Mouse (Mus musculus) stomach, embryonic 15.5 days (tissue): ENCODE data around the gene Aff3. TPM values are rescaled to one million over a fixed set of nuclear protein-coding genes. Genes with fewer than 3 reads are reported as not detected.

ENCODE experiments used
- ATAC-seq: fragments of 200-750 bp; cut with Nextera tagmentation; 2 replicates; pipeline ENCODE4 v1.8.0; 2017; ENCODE audit warnings: low read depth, moderate number of reproducible peaks, moderate TSS enrichment; ENCODE audit not compliant: insufficient read depth, low FRiP score
- H3K27ac ChIP-seq: fragments of 300-500 bp; sonication (generic); 2 replicates; pipeline ENCODE4 v1.5.1; 2015; ENCODE audit warnings: mild to moderate bottlenecking, inconsistent platforms
- H3K27me3 ChIP-seq: fragments of 300-500 bp; sonication (generic); replicated peaks from 2 replicates; pipeline ENCODE4 v1.6.1; 2015; ENCODE audit warnings: inconsistent platforms
- H3K36me3 ChIP-seq: fragments of 300-500 bp; sonication (generic); 2 replicates; pipeline ENCODE4 v1.6.1; 2015; ENCODE audit warnings: inconsistent platforms
- H3K4me1 ChIP-seq: fragments of 300-500 bp; sonication (generic); 2 replicates; pipeline ENCODE4 v1.6.1; 2015; ENCODE audit warnings: inconsistent platforms
- H3K4me2 ChIP-seq: fragments of 300-500 bp; sonication (generic); 2 replicates; pipeline ENCODE4 v1.6.1; 2015; ENCODE audit warnings: mild to moderate bottlenecking, inconsistent platforms
- H3K4me3 ChIP-seq: fragments of 300-500 bp; sonication (generic); replicated peaks from 2 replicates; pipeline ENCODE4 v1.5.1; 2015; ENCODE audit warnings: inconsistent platforms
- H3K9ac ChIP-seq: fragments of 300-500 bp; sonication (generic); 2 replicates; pipeline ENCODE4 v1.6.1; 2015; ENCODE audit warnings: inconsistent platforms
- H3K9me3 ChIP-seq: fragments of 300-500 bp; sonication (generic); 2 replicates; pipeline ENCODE4 v1.6.1; 2016; ENCODE audit warnings: inconsistent platforms
- WGBS: fragments of 180-500 bp; shearing (Covaris S2); methylation state at CpG from one replicate; pipeline ENCODE4 v1.1.7; 2015; 5-methylcytosine and 5-hydroxymethylcytosine counted together
- polyA plus RNA-seq: library from polyadenylated mRNA; unstranded; fragments of >200 nt; fragmentation: Nextera tagmentation; extraction: Ambion mirVana; gene quantifications from 2 replicates; pipeline ENCODE4 v1.2.1, GENCODE M21; 2015

The Aff3 gene
- polyA plus RNA-seq, 1 experiment from 2014 or later: 9.9 TPM

DNA sequence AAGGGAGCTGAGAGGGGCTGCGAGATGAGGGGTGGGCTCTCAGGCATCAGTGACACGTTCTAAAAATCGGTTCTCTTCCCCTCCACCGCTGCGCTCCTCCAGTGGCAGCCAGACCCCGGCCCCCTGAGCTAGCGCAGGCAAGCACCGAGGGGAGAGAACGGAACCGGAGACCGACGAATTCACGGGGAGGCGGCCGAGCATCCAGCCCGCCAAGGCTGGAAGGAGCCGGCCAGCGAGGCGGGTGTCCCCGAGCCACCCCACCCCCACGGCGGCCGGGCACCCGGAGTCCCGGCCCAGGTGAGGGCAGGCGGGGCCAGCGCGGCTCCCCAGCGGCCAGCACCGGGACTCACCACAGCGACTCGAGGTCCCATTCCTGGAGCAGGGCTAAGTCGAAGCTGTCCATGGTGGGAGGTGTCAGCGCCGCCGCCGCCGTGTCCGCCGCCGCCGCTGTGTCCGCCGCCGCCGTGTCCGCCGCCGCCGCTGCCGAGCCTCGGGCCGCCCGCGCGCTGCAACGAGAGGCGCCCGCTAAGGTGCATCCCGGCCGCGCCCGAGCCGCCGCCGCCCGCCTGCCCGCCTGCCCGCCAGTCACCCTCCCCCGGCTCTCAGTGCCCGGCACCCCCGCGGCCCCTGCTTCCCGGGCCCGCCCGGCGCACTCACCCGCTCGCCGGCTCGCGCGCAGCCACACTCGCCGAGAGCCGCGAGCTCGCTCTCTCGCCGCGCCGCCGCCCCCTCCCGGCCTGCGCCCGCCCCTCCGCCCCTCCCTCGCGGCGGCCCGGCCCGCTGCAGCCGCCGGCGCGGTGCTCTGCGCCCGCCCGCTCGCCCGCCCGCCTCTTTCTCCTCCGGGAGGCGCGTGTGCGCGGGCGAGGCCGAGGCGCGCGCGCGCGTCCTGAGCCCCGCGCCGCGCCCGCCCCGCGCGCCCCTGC, 37.8 kb downstream of the Aff3 start:
- H3K4me1 ChIP-seq: peaks cover 8% of the 10 kb centered on the region; the same call in 1 of the 2 replicates
- H3K36me3 ChIP-seq: no peaks in the 10 kb centered on the region
- no peaks in the 10 kb centered on the region for H3K9me3 ChIP-seq
- H3K9ac ChIP-seq: peak overlapping the region; percentile 55
- peak overlapping the region; percentile 75 for H3K4me2 ChIP-seq
- peak; percentile 81 for ATAC-seq
- peak overlapping the region; percentile 86 for H3K27ac ChIP-seq
- peak overlapping the region; percentile 75 for H3K4me3 ChIP-seq
- peaks cover 16% of the 10 kb centered on the region; the same call in 1 of the 2 replicates for H3K27me3 ChIP-seq
- under 1% methylated on average over 71 of the region's 133 CpGs for WGBS

DNA sequence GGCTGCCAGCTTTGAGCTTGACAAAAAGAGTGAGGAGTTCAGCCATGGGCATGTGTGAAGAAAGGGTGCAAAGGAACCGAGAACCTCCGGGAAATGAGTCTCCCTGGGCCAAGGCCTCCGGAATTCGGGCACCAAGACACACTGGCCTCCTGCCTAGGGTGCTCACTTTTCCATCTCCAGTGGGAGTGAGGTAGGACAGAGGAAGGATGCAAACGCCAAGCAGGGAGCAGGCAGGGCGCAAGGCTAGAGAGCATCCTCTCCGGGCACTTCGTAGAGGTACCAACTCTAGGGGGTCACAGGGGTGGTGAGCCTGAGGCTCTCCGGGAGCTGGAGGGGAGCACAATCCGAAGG, 38.4 kb downstream of the Aff3 start:
- peaks cover 8% of the 10 kb centered on the region; the same call in 1 of the 2 replicates for H3K4me1 ChIP-seq
- no peaks in the 10 kb centered on the region for H3K36me3 ChIP-seq
- peak overlapping the region; percentile 86; the same call in 1 of the 2 replicates for H3K27ac ChIP-seq
- peak overlapping the region; percentile 55 for H3K9ac ChIP-seq
- 4% methylated on average over 10 of the region's 10 CpGs for WGBS
- no peaks in the 10 kb centered on the region for H3K9me3 ChIP-seq
- no peak for ATAC-seq
- peak overlapping the region; percentile 75 for H3K4me2 ChIP-seq
- peaks cover 16% of the 10 kb centered on the region; the same call in 1 of the 2 replicates for H3K27me3 ChIP-seq
- H3K4me3 ChIP-seq: peak overlapping the region; percentile 75

GRCm38 (mm10) chr1:38621840-38622239, 42.9 kb downstream of the Aff3 start:
- Histone ChIP-seq H3K4me1 (0 out of 2 replicates have a peak, but pooled peaks cover 2% of the 10 kb centered on the region), H3K27ac (no peak overlapping the region), H3K27me3 (peaks cover 10% of the 10 kb centered on the region; the same call in 1 of the 2 replicates), H3K4me2 (no peak overlapping the region), H3K36me3 (no peaks in the 10 kb centered on the region), H3K9ac (no peak overlapping the region), H3K9me3 (no peaks in the 10 kb centered on the region), H3K4me3 (no peak overlapping the region)
- ATAC-seq: no peak
- WGBS: 70% methylated on average over 4 of the region's 4 CpGs

GRCm38 (mm10) chr1:38620401-38620800, 44.4 kb downstream of the Aff3 start:
- Histone ChIP-seq H3K9me3 (no peaks in the 10 kb centered on the region), H3K4me3 (no peak overlapping the region), H3K27ac (no peak overlapping the region), H3K4me2 (no peak overlapping the region), H3K27me3 (no peaks in the 10 kb centered on the region), H3K9ac (no peak overlapping the region), H3K36me3 (no peaks in the 10 kb centered on the region), H3K4me1 (no peaks in the 10 kb centered on the region)
- 84% methylated on average over 6 of the region's 6 CpGs for WGBS
- no peak for ATAC-seq

GRCm38 (mm10) chr1:38606741-38607140, 58.0 kb downstream of the Aff3 start:
- Histone ChIP-seq H3K27me3 (no peaks in the 10 kb centered on the region), H3K4me1 (no peaks in the 10 kb centered on the region), H3K36me3 (no peaks in the 10 kb centered on the region), H3K9me3 (no peaks in the 10 kb centered on the region), H3K4me2 (no peak overlapping the region), H3K27ac (no peak overlapping the region), H3K9ac (no peak overlapping the region), H3K4me3 (no peak overlapping the region)
- ATAC-seq: no peak
- WGBS: 54% methylated on average over 4 of the region's 4 CpGs

DNA sequence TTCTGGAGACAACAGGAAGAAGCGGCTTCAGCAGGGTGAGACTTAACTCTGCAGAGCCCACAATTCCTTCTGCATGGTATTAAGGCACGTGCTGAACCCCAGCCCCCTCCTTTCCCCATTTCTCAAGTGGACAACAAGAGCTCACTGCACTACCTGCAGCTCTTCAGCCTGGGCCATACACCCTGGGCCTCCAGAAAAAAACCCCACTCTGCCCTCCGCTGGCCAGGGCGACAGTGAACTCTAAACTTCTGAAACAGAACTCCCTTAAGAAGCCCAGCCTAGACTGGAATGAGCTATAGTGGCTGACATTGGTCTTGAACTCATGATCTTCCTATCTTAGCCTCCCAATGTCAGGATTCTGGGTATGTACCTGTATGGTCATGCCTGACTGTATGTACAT, 59.3 kb downstream of the Aff3 start:
- WGBS: 81% methylated on average over 4 of the region's 4 CpGs

DNA sequence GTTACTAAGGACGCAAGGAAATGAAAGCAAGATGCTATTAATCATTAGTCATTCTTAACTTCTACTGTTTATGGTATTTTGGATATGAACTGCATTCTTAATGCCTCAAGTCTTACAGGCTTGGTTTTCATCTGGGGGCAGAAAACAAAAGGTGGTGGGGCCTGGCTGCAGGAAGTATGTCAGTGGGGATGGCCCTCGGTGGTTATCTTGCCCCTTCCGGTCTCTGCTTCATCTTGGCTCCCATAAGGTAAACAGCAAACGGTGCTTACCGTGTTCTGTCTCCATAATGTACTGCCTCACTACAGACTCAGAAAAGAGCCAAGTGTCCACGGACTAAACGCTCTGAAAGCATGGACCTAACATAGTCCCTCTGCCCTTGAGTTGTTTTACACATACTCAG, 60.1 kb downstream of the Aff3 start:
- Histone ChIP-seq H3K27ac (no peak overlapping the region), H3K9me3 (no peaks in the 10 kb centered on the region), H3K27me3 (no peaks in the 10 kb centered on the region), H3K9ac (no peak overlapping the region), H3K36me3 (no peaks in the 10 kb centered on the region), H3K4me1 (no peaks in the 10 kb centered on the region), H3K4me2 (no peak overlapping the region), H3K4me3 (no peak overlapping the region)
- no peak for ATAC-seq
- 59% methylated on average over 7 of the region's 7 CpGs for WGBS

More for the DNA sequence above, 59.3 kb downstream of the Aff3 start:
- no peak overlapping the region for H3K4me2 ChIP-seq
- H3K9me3 ChIP-seq: no peaks in the 10 kb centered on the region
- no peak for ATAC-seq
- no peaks in the 10 kb centered on the region for H3K27me3 ChIP-seq
- H3K9ac ChIP-seq: no peak overlapping the region
- no peak overlapping the region for H3K4me3 ChIP-seq
- no peak overlapping the region for H3K27ac ChIP-seq
- H3K36me3 ChIP-seq: no peaks in the 10 kb centered on the region
- H3K4me1 ChIP-seq: no peaks in the 10 kb centered on the region

DNA sequence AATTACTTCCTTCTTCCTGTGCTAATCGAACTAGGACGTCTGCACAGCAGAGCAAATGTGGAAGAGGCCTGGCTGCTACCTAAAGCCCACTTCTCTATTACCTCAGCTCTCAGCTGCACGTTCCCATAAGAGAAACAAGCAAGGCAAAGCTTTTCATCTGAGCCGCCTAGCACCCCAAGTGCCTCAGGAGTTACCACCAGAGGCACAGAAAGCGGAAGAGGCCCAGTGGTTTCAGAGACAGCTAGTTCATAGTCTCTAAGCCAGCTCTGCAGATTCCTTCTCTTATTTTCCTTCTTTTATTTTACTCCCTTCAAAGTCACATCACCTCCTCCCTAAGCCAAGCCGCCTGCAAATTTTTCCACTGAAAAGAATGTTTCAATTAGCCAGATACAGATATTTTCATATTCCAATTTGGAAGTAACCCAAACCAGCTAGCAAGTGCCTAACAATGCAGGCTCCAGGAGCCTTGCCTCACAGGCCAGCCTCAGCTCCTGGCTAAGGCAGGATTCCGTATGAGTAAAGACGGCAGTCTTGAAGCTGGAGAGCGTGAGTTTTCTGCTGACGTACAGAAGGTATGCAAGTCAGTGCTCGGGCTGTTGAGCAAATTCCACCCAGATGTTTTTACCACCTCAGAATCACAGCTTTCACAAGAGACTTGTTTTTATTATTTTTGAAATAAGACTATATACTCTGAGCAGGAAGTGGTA, 62.8 kb downstream of the Aff3 start:
- no peak for ATAC-seq
- no peak overlapping the region for H3K27ac ChIP-seq

DNA sequence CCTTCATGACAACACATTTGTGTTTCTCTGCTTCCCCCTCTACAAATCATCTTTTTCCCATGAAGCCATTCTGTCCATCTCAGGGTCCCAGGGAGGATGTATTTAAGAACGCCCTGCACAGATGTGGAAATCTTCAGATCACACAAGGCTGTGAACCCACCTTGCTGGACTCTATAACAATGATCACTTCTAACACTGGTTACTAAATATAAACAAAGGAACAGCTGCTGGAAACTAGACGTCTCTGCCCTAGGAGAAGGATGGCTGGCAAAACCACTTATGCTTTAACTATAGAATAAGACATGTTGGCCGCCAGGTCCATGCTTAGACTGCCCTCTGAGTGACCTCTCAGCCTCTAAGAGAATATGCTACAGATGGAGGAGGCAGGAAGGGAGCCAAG, 69.4 kb downstream of the Aff3 start:
- no peaks in the 10 kb centered on the region for H3K27me3 ChIP-seq
- H3K4me3 ChIP-seq: no peak overlapping the region
- H3K36me3 ChIP-seq: no peaks in the 10 kb centered on the region
- no peak overlapping the region for H3K27ac ChIP-seq
- WGBS: 51% methylated on average over 3 of the region's 3 CpGs
- no peaks in the 10 kb centered on the region for H3K9me3 ChIP-seq
- ATAC-seq: no peak
- H3K9ac ChIP-seq: no peak overlapping the region
- no peak overlapping the region for H3K4me2 ChIP-seq
- H3K4me1 ChIP-seq: no peaks in the 10 kb centered on the region

More for the DNA sequence above, 62.8 kb downstream of the Aff3 start:
- Histone ChIP-seq H3K27me3 (no peaks in the 10 kb centered on the region), H3K36me3 (no peaks in the 10 kb centered on the region), H3K4me1 (no peaks in the 10 kb centered on the region), H3K9me3 (no peaks in the 10 kb centered on the region), H3K9ac (no peak overlapping the region), H3K4me2 (no peak overlapping the region), H3K4me3 (no peak overlapping the region)
- 59% methylated on average over 11 of the region's 11 CpGs for WGBS

- Histone ChIP-seq H3K27ac (no peak overlapping the region), H3K27me3 (no peaks in the 10 kb centered on the region), H3K4me2 (no peak overlapping the region), H3K36me3 (no peaks in the 10 kb centered on the region), H3K4me1 (no peaks in the 10 kb centered on the region), H3K9me3 (no peaks in the 10 kb centered on the region), H3K4me3 (no peak overlapping the region), H3K9ac (no peak overlapping the region)
- no peak for ATAC-seq
- WGBS: 69% methylated on average over 5 of the region's 5 CpGs
These were observed 70.0 kb downstream of the Aff3 start for GRCm38 (mm10) chr1:38594766-38595165.

GRCm38 (mm10) chr1:38591194-38591593, 73.6 kb downstream of the Aff3 start:
- Histone ChIP-seq H3K4me3 (no peak overlapping the region), H3K36me3 (no peaks in the 10 kb centered on the region), H3K27me3 (no peaks in the 10 kb centered on the region), H3K4me2 (no peak overlapping the region), H3K27ac (no peak overlapping the region), H3K9ac (no peak overlapping the region), H3K4me1 (no peaks in the 10 kb centered on the region), H3K9me3 (no peaks in the 10 kb centered on the region)
- ATAC-seq: no peak
- WGBS: 61% methylated on average over 8 of the region's 8 CpGs

DNA sequence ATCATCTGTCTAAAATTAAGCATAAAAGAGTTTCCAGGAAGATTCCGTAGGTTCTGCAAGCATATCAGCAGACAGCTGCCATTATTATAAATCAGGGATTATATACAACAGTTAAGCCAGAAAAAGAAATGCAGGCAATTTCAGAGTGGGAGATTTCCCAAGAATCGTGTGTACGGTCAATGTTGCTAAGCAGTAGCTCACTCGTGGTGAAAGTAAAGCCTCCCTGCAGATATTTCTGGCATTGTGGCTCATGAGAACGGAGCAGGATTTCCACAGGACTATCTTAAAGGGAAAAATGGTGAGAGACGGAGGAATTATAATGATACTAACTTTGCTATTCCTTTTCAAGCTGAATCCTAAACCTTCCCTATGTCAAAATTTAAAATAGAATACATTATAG, 76.0 kb downstream of the Aff3 start:
- no peak for ATAC-seq
- WGBS: 55% methylated on average over 6 of the region's 6 CpGs

More for the DNA sequence above, 76.0 kb downstream of the Aff3 start:
- H3K36me3 ChIP-seq: no peaks in the 10 kb centered on the region
- no peaks in the 10 kb centered on the region for H3K27me3 ChIP-seq
- H3K9me3 ChIP-seq: no peaks in the 10 kb centered on the region
- H3K9ac ChIP-seq: no peak overlapping the region
- no peak overlapping the region for H3K4me2 ChIP-seq
- no peak overlapping the region for H3K4me3 ChIP-seq
- no peak overlapping the region for H3K27ac ChIP-seq
- H3K4me1 ChIP-seq: no peaks in the 10 kb centered on the region
